Mouse (Mus musculus): ENCODE measurements at regions not wholly inside any gene's neighbourhood (a gene's known extent, or its start where the extent isn't known, plus 50 kb on each side); places are given as distances from the start of the nearest gene placed in this dataset.

DNA sequence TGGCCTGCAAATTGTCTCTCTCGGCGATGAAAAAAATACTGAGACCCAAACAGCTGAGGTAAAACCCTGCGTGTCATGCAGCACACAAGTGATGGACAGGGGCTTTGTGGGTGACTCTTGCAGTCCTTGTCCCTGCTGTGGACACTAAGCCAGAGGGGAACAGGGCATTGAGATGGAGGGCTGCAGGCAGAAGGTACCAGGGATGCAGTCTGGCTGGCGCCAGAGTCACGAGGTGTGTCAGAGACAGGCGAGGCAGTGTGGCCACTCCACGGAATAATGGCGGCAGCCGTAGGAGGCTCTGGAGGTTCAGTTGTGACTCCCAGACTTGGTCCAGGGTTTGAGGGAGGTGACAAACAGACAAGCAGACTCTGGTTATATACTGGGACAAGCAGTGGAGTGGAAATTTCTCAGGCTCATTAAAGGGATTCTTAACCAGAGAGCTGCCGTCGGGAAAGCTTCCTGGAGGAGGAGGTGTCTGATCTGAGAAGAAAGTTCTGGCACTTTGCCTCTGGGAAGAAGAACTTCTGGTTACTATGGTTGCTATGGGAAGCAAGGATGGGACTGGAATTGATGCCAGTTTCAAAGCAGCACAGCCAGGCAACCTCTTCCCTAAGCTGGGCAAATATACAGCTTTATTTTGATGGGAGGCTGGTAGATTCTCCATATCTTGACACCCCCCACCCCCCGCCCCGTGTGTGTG lies 352.8 kb downstream of the Ptpru start:
- Histone ChIP-seq H3K27me3 (ENCODE audit: insufficient read depth, low read length) (peaks cover 30% of the 10 kb centered on the region), H3K9me3 (ENCODE audit: low read length) (no peaks in the 10 kb centered on the region), H3K4me3 (replicated peaks; ENCODE audit: low read length) (peak overlapping the region; percentile 60), H3K36me3 (ENCODE audit: insufficient read depth, low read length) (no peaks in the 10 kb centered on the region), H3K4me1 (replicated peaks; ENCODE audit: low read depth, low read length) (peaks cover 19% of the 10 kb centered on the region)
- TF ChIP-seq NANOG (IDR thresholded peaks at IDR 0.05; ENCODE audit: borderline replicate concordance, low read length) (no peak), CTCF (conservative IDR thresholded peaks at IDR 0.05; ENCODE audit: low read length) (no peak), POU5F1 (IDR thresholded peaks at IDR 0.05; ENCODE audit: borderline replicate concordance, low read length) (no peak)

GRCm38 (mm10) chr4:131486821-131487220 lies 351.3 kb downstream of the Ptpru start:
- H3K27me3 ChIP-seq (ENCODE audit: insufficient read depth, low read length): peaks cover 28% of the 10 kb centered on the region
- TF ChIP-seq NANOG (IDR thresholded peaks at IDR 0.05; ENCODE audit: borderline replicate concordance, low read length): no peak
- no peak for TF ChIP-seq POU5F1 (IDR thresholded peaks at IDR 0.05; ENCODE audit: borderline replicate concordance, low read length)
- peak; percentile 99 for TF ChIP-seq CTCF (conservative IDR thresholded peaks at IDR 0.05; ENCODE audit: low read length)
- H3K36me3 ChIP-seq (ENCODE audit: insufficient read depth, low read length): no peaks in the 10 kb centered on the region
- no peak overlapping the region for H3K4me3 ChIP-seq (replicated peaks; ENCODE audit: low read length)
- no peaks in the 10 kb centered on the region for H3K9me3 ChIP-seq (ENCODE audit: low read length)
- H3K4me1 ChIP-seq (replicated peaks; ENCODE audit: low read depth, low read length): peaks cover 19% of the 10 kb centered on the region

- H3K4me1 ChIP-seq (replicated peaks; ENCODE audit: low read depth, low read length): peaks cover 19% of the 10 kb centered on the region
- H3K9me3 ChIP-seq (ENCODE audit: low read length): no peaks in the 10 kb centered on the region
- H3K4me3 ChIP-seq (replicated peaks; ENCODE audit: low read length): no peak overlapping the region
- H3K36me3 ChIP-seq (ENCODE audit: insufficient read depth, low read length): no peaks in the 10 kb centered on the region
- peaks cover 23% of the 10 kb centered on the region for H3K27me3 ChIP-seq (ENCODE audit: insufficient read depth, low read length)
- no peak for TF ChIP-seq NANOG (IDR thresholded peaks at IDR 0.05; ENCODE audit: borderline replicate concordance, low read length)
- no peak for TF ChIP-seq POU5F1 (IDR thresholded peaks at IDR 0.05; ENCODE audit: borderline replicate concordance, low read length)
- no peak for TF ChIP-seq CTCF (conservative IDR thresholded peaks at IDR 0.05; ENCODE audit: low read length)
Measured at GRCm38 (mm10) chr4:131488246-131488645, 349.8 kb downstream of the Ptpru start.

DNA sequence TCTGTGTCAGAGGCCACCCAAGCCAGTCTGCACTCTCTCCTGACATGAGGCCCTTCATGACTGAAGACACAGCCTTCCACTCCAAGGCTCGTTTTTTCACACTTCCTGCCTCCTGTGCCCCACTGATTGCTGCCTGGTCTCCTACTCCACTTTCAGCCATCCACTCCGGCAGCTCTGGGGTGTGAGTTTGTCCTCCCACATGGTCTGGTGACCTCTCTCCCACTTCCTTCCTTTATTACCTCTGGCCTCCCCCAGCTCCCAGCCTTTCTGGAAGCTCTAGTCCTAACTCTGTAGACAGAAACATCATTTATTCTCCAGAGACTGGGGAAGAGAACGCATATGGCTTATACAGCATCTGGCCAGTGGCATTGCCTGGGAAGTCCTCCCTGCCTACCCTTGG lies 349.0 kb downstream of the Ptpru start:
- H3K27me3 ChIP-seq (ENCODE audit: insufficient read depth, low read length): peaks cover 23% of the 10 kb centered on the region
- TF ChIP-seq NANOG (IDR thresholded peaks at IDR 0.05; ENCODE audit: borderline replicate concordance, low read length): no peak
- no peak for TF ChIP-seq CTCF (conservative IDR thresholded peaks at IDR 0.05; ENCODE audit: low read length)
- TF ChIP-seq POU5F1 (IDR thresholded peaks at IDR 0.05; ENCODE audit: borderline replicate concordance, low read length): no peak
- H3K4me1 ChIP-seq (replicated peaks; ENCODE audit: low read depth, low read length): peaks cover 14% of the 10 kb centered on the region
- H3K4me3 ChIP-seq (replicated peaks; ENCODE audit: low read length): no peak overlapping the region
- H3K36me3 ChIP-seq (ENCODE audit: insufficient read depth, low read length): no peaks in the 10 kb centered on the region
- H3K9me3 ChIP-seq (ENCODE audit: low read length): no peaks in the 10 kb centered on the region

DNA sequence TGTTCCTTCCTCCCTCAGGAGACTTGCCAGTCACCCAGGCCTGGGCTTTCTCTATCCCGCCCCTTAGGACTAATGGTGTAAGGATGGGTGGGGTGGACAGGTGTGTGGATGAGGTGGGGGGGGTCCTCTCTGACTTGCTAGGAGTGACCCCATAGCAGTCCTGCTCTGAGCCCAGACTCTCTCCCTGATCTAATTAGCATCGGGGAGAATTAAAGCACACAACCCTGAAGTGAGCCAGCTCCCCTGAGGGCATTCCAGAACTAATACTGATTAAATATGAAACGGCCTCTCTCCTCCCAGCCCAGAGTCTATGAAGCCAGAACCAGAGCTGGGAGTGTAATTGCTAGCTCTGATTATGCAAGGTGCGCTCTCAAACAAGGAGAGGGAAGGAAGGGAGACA lies 346.1 kb downstream of the Ptpru start:
- Histone ChIP-seq H3K4me1 (replicated peaks; ENCODE audit: low read depth, low read length) (no peaks in the 10 kb centered on the region), H3K36me3 (ENCODE audit: insufficient read depth, low read length) (no peaks in the 10 kb centered on the region), H3K27me3 (ENCODE audit: insufficient read depth, low read length) (peaks cover 12% of the 10 kb centered on the region; the same call in 1 of the 2 replicates), H3K9me3 (ENCODE audit: low read length) (no peaks in the 10 kb centered on the region), H3K4me3 (replicated peaks; ENCODE audit: low read length) (no peak overlapping the region)
- TF ChIP-seq CTCF (conservative IDR thresholded peaks at IDR 0.05; ENCODE audit: low read length) (no peak), NANOG (IDR thresholded peaks at IDR 0.05; ENCODE audit: borderline replicate concordance, low read length) (no peak), POU5F1 (IDR thresholded peaks at IDR 0.05; ENCODE audit: borderline replicate concordance, low read length) (no peak)

GRCm38 (mm10) chr4:131493726-131494125 lies 344.4 kb downstream of the Ptpru start:
- no peaks in the 10 kb centered on the region for H3K9me3 ChIP-seq (ENCODE audit: low read length)
- H3K36me3 ChIP-seq (ENCODE audit: insufficient read depth, low read length): no peaks in the 10 kb centered on the region
- peaks cover 12% of the 10 kb centered on the region; the same call in 1 of the 2 replicates for H3K27me3 ChIP-seq (ENCODE audit: insufficient read depth, low read length)
- no peaks in the 10 kb centered on the region for H3K4me1 ChIP-seq (replicated peaks; ENCODE audit: low read depth, low read length)
- no peak for TF ChIP-seq POU5F1 (IDR thresholded peaks at IDR 0.05; ENCODE audit: borderline replicate concordance, low read length)
- TF ChIP-seq CTCF (conservative IDR thresholded peaks at IDR 0.05; ENCODE audit: low read length): no peak
- TF ChIP-seq NANOG (IDR thresholded peaks at IDR 0.05; ENCODE audit: borderline replicate concordance, low read length): no peak
- no peak overlapping the region for H3K4me3 ChIP-seq (replicated peaks; ENCODE audit: low read length)

- no peak for TF ChIP-seq NANOG (IDR thresholded peaks at IDR 0.05; ENCODE audit: borderline replicate concordance, low read length)
- TF ChIP-seq CTCF (conservative IDR thresholded peaks at IDR 0.05; ENCODE audit: low read length): no peak
- no peak for TF ChIP-seq POU5F1 (IDR thresholded peaks at IDR 0.05; ENCODE audit: borderline replicate concordance, low read length)
- Histone ChIP-seq H3K4me1 (replicated peaks; ENCODE audit: low read depth, low read length) (no peaks in the 10 kb centered on the region), H3K4me3 (replicated peaks; ENCODE audit: low read length) (no peak overlapping the region), H3K9me3 (ENCODE audit: low read length) (no peaks in the 10 kb centered on the region), H3K36me3 (ENCODE audit: insufficient read depth, low read length) (no peaks in the 10 kb centered on the region), H3K27me3 (ENCODE audit: insufficient read depth, low read length) (peaks cover 4% of the 10 kb centered on the region; the same call in 1 of the 2 replicates)
Measured at GRCm38 (mm10) chr4:131496900-131497299, 341.2 kb downstream of the Ptpru start.

DNA sequence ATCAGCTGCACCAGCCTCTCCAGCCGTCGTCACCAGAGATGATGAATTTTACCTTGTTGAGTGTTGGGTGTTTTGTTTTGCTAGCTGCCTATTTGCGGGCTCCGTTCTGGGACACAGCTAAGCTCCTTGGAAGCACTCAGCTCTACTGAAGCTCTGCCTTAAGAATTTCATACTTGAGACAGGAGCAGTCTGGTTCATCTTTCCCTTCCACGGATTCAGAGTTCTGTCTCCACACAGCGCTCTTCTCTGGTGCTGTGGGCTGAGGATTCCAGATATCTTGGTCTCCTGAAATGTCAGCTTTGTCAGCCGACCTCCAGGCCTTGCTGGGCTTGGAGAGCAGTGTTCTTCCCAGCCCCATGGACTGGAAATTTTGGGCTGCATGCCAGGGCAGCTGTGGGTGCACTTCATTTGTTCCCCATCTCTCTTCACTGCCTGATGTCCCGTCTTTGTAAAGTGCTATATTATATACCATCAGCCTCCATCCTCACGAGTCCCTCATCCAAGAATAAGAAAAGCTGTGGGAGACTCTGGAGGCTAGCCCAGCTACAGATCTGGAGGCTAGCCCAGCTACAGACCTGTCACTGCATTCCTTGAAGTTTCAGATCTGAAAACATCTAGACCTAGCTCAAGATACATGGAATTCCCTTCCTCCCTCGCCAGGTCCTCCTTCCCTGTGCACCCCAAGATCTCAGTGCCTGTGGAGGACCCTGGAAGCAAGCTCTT lies 337.0 kb downstream of the Ptpru start:
- no peaks in the 10 kb centered on the region for H3K27me3 ChIP-seq (ENCODE audit: insufficient read depth, low read length)
- H3K36me3 ChIP-seq (ENCODE audit: insufficient read depth, low read length): no peaks in the 10 kb centered on the region
- H3K4me3 ChIP-seq (replicated peaks; ENCODE audit: low read length): no peak overlapping the region
- H3K9me3 ChIP-seq (ENCODE audit: low read length): no peaks in the 10 kb centered on the region
- no peaks in the 10 kb centered on the region for H3K4me1 ChIP-seq (replicated peaks; ENCODE audit: low read depth, low read length)
- TF ChIP-seq CTCF (conservative IDR thresholded peaks at IDR 0.05; ENCODE audit: low read length) (no peak), NANOG (IDR thresholded peaks at IDR 0.05; ENCODE audit: borderline replicate concordance, low read length) (no peak), POU5F1 (IDR thresholded peaks at IDR 0.05; ENCODE audit: borderline replicate concordance, low read length) (no peak)

Data from E14TG2a.4 (cell line).